Mouse (Mus musculus) olfactory bulb, adult 2 months (tissue): ENCODE measurements around the gene Nos1ap.

Experiments
- CTCF ChIP-seq: fragments of 200-500 bp; IDR thresholded peaks from 2 replicates; pipeline ENCODE4 v1.5.1; 2012; ENCODE audit warnings: low read depth, mild to moderate bottlenecking, low read length, moderate library complexity; ENCODE audit not compliant: insufficient read depth
- POLR2A ChIP-seq: fragments of 200-500 bp; IDR thresholded peaks from 2 replicates; pipeline ENCODE4 v1.6.1; 2012; ENCODE audit warnings: mild to moderate bottlenecking, low read depth, low read length, moderate library complexity; ENCODE audit not compliant: insufficient read depth

GRCm38 (mm10) chr1:170630489-170630888 lies 40.8 kb upstream of the Nos1ap start:
- TF ChIP-seq CTCF (no peak), POLR2A (no peak)
